Mouse (Mus musculus) E14TG2a.4 (cell line): Measurements from ENCODE around the gene Drd3.

Source experiments
- CTCF ChIP-seq: conservative IDR thresholded peaks from 2 replicates; pipeline ENCODE4 v1.5.1; 2014; ENCODE audit warnings: low read length
- NANOG ChIP-seq: IDR thresholded peaks from 2 replicates; pipeline ENCODE4 v1.6.1; 2014; ENCODE audit warnings: borderline replicate concordance, low read length, mixed read lengths
- POU5F1 ChIP-seq: IDR thresholded peaks from 2 replicates; pipeline ENCODE4 v1.6.1; 2014; ENCODE audit warnings: low read length, borderline replicate concordance

DNA sequence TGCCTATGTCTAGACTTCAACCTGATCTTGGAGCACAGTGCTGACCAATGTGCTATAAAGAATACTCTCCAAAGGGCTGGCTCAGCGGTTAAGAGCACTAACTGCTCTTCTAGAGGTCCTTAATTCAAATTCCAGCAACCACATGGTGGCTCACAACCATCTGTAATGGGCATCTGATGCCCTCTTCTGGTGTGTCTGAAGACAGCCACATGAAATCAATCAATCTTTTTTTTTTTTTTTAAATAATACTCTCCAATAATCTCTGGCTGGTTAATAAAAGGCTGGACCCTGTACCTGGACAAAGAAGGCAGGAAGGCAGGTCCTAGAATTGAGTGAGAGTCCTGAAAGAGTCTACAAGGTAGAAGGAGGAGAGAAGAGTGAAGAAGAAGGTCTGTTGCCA, 96.0 kb downstream of the Drd3 start:
- TF ChIP-seq CTCF (no peak), NANOG (no peak), POU5F1 (no peak)
